Mouse (Mus musculus) B cell, adult 2 months (primary cell): ENCODE results near the gene Alox8.

Experiments used
- DNase-seq, 2 experiments: peaks; one replicate each; pipeline ENCODE4 v3.0.0; 2022

Gene Alox8

GRCm38 (mm10) chr11:69197743-69198142 lies at the start of gene Alox8:
Alox8 (minus strand) TSS chr11:69197843.
- no peak for DNase-seq

- no peak for DNase-seq
Observed at GRCm38 (mm10) chr11:69245643-69246042, 48.0 kb upstream of the Alox8 start.

- peak in 1 of 2 experiments; percentile 28 for DNase-seq
Observed at GRCm38 (mm10) chr11:69244911-69245310, 47.3 kb upstream of the Alox8 start.

- DNase-seq: no peak
Observed at GRCm38 (mm10) chr11:69236926-69237260, 39.2 kb upstream of the Alox8 start, which contains the start of gene Gucy2e. Gucy2e (minus strand) TSS chr11:69237036.

GRCm38 (mm10) chr11:69236061-69236925 lies 38.6 kb upstream of the Alox8 start:
- no peak for DNase-seq

- DNase-seq: peak; percentile 80 to 85
Observed at GRCm38 (mm10) chr11:69235285-69236060, 37.8 kb upstream of the Alox8 start.

GRCm38 (mm10) chr11:69233141-69233540 lies 35.5 kb upstream of the Alox8 start:
- no peak for DNase-seq

GRCm38 (mm10) chr11:69230420-69230819 lies 32.8 kb upstream of the Alox8 start:
- DNase-seq: no peak

- DNase-seq: no peak
Observed at GRCm38 (mm10) chr11:69225715-69226114, 28.1 kb upstream of the Alox8 start.

GRCm38 (mm10) chr11:69223101-69223500 lies 25.5 kb upstream of the Alox8 start:
- no peak for DNase-seq

- no peak for DNase-seq
Observed at GRCm38 (mm10) chr11:69221070-69221469, 23.4 kb upstream of the Alox8 start.

GRCm38 (mm10) chr11:69218661-69219060 lies 21.0 kb upstream of the Alox8 start:
- DNase-seq: no peak

- DNase-seq: no peak
Observed at GRCm38 (mm10) chr11:69217411-69217810, 19.8 kb upstream of the Alox8 start.

GRCm38 (mm10) chr11:69211431-69211830 lies 13.8 kb upstream of the Alox8 start:
- no peak for DNase-seq

GRCm38 (mm10) chr11:69202469-69203230 lies 5.0 kb upstream of the Alox8 start:
- no peak for DNase-seq

- no peak for DNase-seq
Observed at GRCm38 (mm10) chr11:69200231-69200630, 2.6 kb upstream of the Alox8 start.

GRCm38 (mm10) chr11:69199251-69199650 lies 1.6 kb upstream of the Alox8 start:
- no peak for DNase-seq

GRCm38 (mm10) chr11:69197194-69197593 lies 449 bp downstream of the Alox8 start:
- peak; percentile 9 to 20 for DNase-seq

- peak in 1 of 2 experiments; percentile 7 for DNase-seq
Observed at GRCm38 (mm10) chr11:69196766-69197165, 877 bp downstream of the Alox8 start.

GRCm38 (mm10) chr11:69192840-69193239 lies 4.8 kb downstream of the Alox8 start:
- DNase-seq: peak; percentile 46 to 48

- DNase-seq: no peak
Observed at GRCm38 (mm10) chr11:69185936-69186335, 11.7 kb downstream of the Alox8 start.

- DNase-seq: no peak
Observed at GRCm38 (mm10) chr11:69185031-69185430, 12.6 kb downstream of the Alox8 start.

- DNase-seq: no peak
Observed at GRCm38 (mm10) chr11:69180120-69180519, 17.5 kb downstream of the Alox8 start.
